Mouse (Mus musculus) effector memory CD4-positive, alpha-beta T cell, adult 5 months (primary cell): ENCODE data around the gene Tnfaip1. TPM values are rescaled to one million over a fixed set of nuclear protein-coding genes. Genes with fewer than 3 reads are reported as not detected.

Source experiments
- polyA plus RNA-seq: library from polyadenylated mRNA; unstranded; fragments of 100-300 nt; shearing (Covaris generic); gene quantifications from one replicate; pipeline ENCODE4 v1.2.1, GENCODE M21; 2017

The Tnfaip1 gene
- polyA plus RNA-seq, result 11.7 TPM

DNA sequence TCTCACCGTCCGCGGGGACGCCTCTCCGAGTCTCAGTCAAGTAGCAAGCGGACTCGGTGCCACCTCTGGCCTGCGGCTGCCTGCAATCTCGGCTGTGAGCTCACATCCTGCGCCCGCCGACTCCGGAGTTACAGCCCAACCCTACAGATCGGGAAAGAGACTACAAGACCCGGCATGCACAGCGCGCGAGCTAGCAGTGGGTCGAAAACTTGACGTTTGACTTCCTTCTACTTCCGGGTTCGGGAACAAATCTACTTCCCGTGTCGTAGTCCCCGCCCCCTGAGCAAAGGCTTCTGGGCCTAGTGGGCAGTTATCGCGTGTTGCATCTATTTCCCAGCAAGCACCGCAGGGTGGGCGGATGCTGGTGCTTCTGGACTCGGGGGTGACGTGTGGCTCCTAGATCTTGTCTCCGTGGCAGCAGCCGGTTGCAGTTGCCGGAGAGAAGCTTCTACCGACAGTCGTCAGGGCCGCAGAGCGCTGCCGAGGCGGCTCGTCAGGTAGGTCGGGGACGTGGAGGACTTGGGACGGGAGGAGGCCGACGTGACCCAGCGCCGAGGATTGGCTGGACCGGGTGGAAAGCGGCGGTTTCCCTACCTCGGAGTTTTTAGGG is at the start of gene Tnfaip1, which contains the start of gene Ift20:
Gene Tnfaip1, minus strand, starts transcription at position 253 of the 610 bp plus-strand sequence.
Gene Ift20, plus strand, starts transcription at position 282 of the 610 bp plus-strand sequence.

DNA sequence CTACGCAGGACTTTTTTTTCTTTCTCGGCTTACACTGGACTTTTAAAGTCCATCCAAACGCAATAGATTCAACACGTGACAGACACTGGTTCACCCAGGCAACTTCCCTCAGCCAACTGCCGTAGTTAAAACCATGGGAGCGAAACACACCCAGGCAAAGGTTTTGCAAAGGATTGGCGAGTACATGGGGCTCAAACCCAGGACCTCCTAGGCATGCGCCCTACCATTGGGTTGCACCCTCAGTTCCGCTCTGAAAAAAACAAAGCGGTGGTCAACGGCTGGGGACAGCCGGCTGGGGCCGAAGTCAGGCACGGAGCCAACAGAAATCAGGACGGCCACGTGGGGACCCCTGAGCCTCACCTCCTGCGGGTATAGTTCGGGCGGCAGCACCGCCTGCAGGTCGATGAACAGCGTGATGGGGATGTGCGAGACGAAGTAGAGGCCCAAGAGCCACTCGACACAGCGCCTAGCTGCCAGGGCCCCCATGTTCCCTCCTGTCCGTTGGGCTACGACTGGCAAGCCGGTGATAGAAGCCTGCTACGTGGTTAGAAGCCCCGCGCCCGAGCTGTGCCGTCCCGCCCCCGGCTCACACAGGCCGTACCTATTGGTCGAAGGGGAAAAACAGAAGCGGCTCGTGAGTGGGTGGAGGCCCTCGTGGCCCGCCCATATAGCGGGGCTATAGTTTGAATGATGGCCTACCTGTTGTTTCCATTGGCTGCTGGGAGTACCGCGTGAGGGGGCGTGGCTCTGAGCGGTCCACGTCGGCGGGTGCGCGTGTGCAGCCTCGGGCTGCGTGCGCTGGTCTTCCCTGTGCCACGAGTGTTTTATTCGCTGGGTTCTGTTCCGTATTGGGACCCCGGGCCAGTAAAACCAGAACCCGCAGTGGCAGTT is 14.3 kb upstream of the Tnfaip1 start, which contains the start of gene Tmem97:
Gene Tmem97, minus strand, starts transcription at position 610 of the 891 bp plus-strand sequence.

DNA sequence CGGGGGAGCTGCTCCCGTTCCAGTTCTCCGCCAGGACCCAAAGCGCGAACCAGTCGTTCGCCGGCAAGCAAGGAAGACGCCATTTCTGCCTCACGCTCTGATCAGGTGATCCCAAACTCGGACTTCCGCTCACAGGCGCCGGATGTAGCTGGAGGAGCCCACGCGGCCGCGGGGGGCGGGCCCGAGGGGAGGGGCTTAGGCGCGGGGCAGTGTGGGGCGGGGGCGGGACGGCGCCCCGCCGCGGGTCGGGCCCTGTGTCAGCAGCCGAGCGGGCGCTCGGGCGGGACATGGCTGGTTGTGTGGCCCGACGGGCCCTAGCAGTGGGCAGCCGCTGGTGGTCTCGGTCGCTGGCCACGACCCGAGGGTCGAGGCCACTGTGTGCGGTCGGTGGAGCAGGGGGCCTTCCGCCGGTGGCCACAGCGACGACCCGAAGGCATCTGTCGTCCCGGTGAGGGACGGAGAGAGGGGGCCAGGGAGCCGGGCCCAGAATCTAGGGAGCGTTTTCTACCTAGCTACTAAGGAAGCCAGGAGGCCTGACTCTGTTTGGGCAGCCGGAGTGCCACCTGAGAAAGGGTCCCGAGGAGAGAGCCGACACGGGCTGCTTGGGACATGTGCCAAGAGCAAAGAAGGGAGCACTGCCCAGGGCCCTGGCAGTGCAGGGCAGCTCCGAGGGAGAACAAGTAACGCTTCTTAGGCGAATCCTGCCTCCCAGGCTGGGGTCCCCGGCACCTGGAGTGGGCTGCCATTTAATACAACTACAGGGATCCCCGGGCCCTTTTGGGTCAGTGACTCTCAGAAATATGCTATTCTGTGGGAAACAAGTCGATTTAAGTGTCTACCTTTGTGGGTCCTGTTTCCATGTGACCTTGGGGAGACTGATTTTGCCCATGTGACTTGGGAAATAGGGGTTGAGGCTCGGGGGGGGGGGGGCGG is 23.8 kb downstream of the Tnfaip1 start, which contains the start of the genes Tmem199 and Poldip2:
Gene Tmem199, minus strand, starts transcription at position 148 of the 933 bp plus-strand sequence.
Gene Poldip2, plus strand, starts transcription at position 169 of the 933 bp plus-strand sequence.

DNA sequence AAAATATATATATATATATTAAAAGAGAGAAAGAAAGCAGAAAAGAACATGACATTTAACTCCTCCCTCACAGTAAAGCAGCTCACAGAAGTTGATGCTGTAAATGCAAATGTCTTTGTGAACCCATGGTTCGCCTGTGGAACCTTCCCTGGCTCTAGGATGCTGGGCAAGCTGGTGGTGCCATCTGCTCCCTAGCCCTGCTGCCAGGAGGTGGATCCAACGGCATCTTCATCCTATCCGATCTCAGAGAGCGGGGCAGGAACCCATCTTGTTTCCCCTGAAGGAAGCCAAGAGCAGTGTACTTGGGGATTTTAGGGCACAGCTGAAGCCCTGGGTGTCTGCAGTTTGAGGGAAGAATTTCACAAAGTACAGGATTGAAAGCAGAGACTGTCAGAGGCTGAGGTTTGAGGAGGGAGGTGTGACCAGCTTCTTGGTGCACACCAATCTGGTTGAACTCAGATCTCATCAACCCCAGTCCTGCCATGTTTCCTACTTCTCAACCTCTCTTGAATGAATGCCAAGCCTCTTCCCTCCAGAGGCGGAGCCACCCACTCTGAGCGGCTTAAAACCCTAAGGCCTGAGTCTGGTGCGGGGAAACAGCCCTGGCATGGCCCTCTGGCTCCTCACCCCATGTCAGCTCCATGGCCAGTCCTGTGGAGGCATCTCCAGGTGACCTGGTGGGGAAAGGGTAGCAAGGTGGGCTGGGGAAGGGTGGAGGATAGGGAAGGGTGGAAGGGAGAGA is 33.1 kb downstream of the Tnfaip1 start, which contains the start of gene Sebox:
Gene Sebox, plus strand, starts transcription at position 539 of the 742 bp plus-strand sequence.

DNA sequence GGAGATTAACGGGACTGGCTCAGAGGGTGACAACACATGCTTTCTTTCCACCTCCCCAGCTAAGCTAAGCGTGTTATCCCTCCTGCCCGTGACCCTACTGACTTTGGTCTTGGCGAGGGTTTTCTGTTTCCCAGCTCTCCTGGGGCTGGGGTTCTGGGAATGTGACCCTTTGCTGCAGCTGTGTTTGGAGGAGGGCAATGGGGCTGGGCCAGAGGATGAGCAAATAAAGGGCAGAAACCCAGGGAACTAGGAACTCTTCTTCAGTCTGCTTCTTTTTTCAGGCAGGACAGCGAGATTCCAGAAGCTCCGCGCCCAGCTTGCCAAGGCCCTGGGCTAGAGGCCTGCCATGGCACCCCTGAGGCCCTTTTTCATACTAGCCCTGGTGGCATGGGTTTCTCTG is 37.1 kb downstream of the Tnfaip1 start, which contains the start of gene Vtn:
Gene Vtn, plus strand, starts transcription at position 88 of the 400 bp plus-strand sequence.

DNA sequence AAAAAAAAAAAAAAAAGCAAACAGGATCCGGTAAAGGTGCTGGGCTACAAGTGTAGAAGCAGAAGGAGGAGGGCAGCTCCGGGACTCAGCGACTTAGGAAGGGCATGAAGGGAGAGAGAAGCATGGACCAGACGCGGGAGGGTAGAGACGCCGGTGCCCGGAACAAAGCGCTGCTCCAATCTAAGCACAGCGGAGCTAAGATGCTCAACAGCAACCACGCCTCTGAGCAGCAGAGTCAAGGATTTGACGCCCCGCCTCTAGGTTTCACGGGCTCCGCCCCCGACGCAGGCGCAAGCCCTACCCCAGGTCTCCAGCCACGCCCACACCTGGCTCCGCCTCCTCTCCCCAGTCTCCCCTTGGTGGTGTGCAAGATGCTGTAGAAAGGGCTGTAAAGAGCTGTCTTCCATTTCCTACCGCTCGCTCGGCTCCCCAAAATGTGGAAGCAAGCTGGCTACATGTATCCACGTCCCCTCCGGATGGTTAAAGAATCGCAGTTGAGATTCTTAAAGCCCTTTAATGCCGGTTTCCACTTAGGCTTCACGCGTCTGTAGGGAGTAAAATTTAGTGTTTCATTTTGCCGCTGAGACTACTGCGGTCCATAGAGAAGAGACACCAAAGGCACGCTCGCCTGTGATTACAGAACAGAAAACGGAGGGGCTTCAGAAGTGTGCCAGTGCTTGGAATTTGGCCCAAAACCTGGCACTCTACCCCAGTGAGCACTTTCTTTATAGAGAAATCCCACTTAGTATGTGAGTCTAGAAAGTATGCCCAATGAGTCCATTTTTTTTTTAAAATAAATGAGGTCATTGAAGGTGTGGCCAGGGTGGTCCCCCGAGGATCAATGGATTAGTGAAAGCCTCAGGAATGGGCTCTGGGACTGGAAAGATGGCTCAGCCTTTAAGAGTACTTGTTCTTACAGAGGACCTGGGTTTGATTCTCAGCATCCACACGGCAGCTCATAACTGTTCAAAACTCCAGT is 38.3 kb downstream of the Tnfaip1 start, which contains the start of gene Sarm1:
Gene Sarm1, minus strand, starts transcription at position 211 of the 979 bp plus-strand sequence.

Other genes starting within 250 kb of the Tnfaip1 start
- gene BC030499, start 245.5 kb downstream of the Tnfaip1 start, polyA plus RNA-seq, result not detected
- 1.2 TPM for gene Spag5, start 234.8 kb downstream of the Tnfaip1 start, polyA plus RNA-seq
- gene Aldoc, start 213.4 kb downstream of the Tnfaip1 start, polyA plus RNA-seq, result 3.8 TPM
- 65.6 TPM for gene Pigs, start 207.9 kb downstream of the Tnfaip1 start, polyA plus RNA-seq
- 30.0 TPM for gene Unc119, start 192.8 kb downstream of the Tnfaip1 start, polyA plus RNA-seq
- gene Foxn1, start 149.8 kb downstream of the Tnfaip1 start, polyA plus RNA-seq, result not detected
- gene Slc13a2, start 114.1 kb downstream of the Tnfaip1 start, polyA plus RNA-seq, result not detected
- gene Slc46a1, start 70.6 kb downstream of the Tnfaip1 start, polyA plus RNA-seq, result 1.0 TPM
- gene Sarm1, start 38.6 kb downstream of the Tnfaip1 start, polyA plus RNA-seq, result 1.8 TPM
- gene Vtn, start 37.2 kb downstream of the Tnfaip1 start, polyA plus RNA-seq, result not detected
- not detected for gene Sebox, start 32.9 kb downstream of the Tnfaip1 start, polyA plus RNA-seq
- 16.0 TPM for gene Tmem199, start 24.2 kb downstream of the Tnfaip1 start, polyA plus RNA-seq
- gene Poldip2, start 24.1 kb downstream of the Tnfaip1 start, polyA plus RNA-seq, result 31.8 TPM
- 50.3 TPM for gene Ift20, start within 50 bp of the Tnfaip1 start, polyA plus RNA-seq
- gene Tmem97, start 14.4 kb upstream of the Tnfaip1 start, polyA plus RNA-seq, result 17.7 TPM
- gene Nlk, start 161.0 kb upstream of the Tnfaip1 start, polyA plus RNA-seq, result 10.0 TPM
- 17.2 TPM for gene Ccnq, start 215.4 kb upstream of the Tnfaip1 start, polyA plus RNA-seq